Mouse (Mus musculus) heart, postnatal 0 days (tissue): ENCODE results near the gene Pcnx4. TPM values are rescaled to one million over a fixed set of nuclear protein-coding genes. Genes with fewer than 3 reads are reported as not detected.

Source experiments
- ATAC-seq: fragments of 200-750 bp; cut with Nextera tagmentation; 2 replicates; pipeline ENCODE4 v1.8.0; 2017; ENCODE audit warnings: low read depth, moderate number of reproducible peaks, moderate library complexity; ENCODE audit not compliant: insufficient read depth
- DNase-seq: peaks from one replicate; pipeline ENCODE4 v3.0.0-alpha.2; 2016; ENCODE audit warnings: low spot score
- H3K27ac ChIP-seq: fragments of 300-500 bp; sonication (generic); 2 replicates; pipeline ENCODE4 v1.5.1; 2014; ENCODE audit warnings: low read depth, mild to moderate bottlenecking
- H3K27me3 ChIP-seq: fragments of 300-500 bp; sonication (generic); 2 replicates; pipeline ENCODE4 v1.6.1; 2014; ENCODE audit warnings: low read length, mixed read lengths; ENCODE audit not compliant: control insufficient read depth, insufficient read depth
- H3K36me3 ChIP-seq: fragments of 300-500 bp; sonication (generic); replicated peaks from 2 replicates; pipeline ENCODE4 v1.6.1; 2014; ENCODE audit warnings: low read length, mixed read lengths; ENCODE audit not compliant: control insufficient read depth, insufficient read depth
- H3K4me1 ChIP-seq: fragments of 300-500 bp; sonication (generic); 2 replicates; pipeline ENCODE4 v1.6.1; 2014; ENCODE audit warnings: antibody characterized with exemption; ENCODE audit not compliant: control insufficient read depth, insufficient read depth
- H3K4me2 ChIP-seq: fragments of 300-500 bp; sonication (generic); 2 replicates; pipeline ENCODE4 v1.6.1; 2014; ENCODE audit warnings: low read depth, mild to moderate bottlenecking, low read length, moderate library complexity
- H3K4me3 ChIP-seq: fragments of 300-500 bp; sonication (generic); 2 replicates; pipeline ENCODE4 v1.5.1; 2014; ENCODE audit warnings: low read depth, low read length
- H3K9ac ChIP-seq: fragments of 300-500 bp; sonication (generic); replicated peaks from 2 replicates; pipeline ENCODE4 v1.6.1; 2014; ENCODE audit warnings: low read depth, low read length, mixed read lengths
- H3K9me3 ChIP-seq: fragments of 300-500 bp; sonication (generic); replicated peaks from 2 replicates; pipeline ENCODE4 v1.6.1; 2016; ENCODE audit warnings: low read length; ENCODE audit not compliant: control insufficient read depth
- CTCF ChIP-seq: IDR thresholded peaks from 2 replicates; pipeline ENCODE4 v1.5.1; 2016; ENCODE audit warnings: antibody characterized with exemption, control low read depth, low read depth
- EP300 ChIP-seq: IDR thresholded peaks from 2 replicates; pipeline ENCODE4 v1.6.1; 2016; ENCODE audit warnings: antibody characterized with exemption, low read depth
- WGBS: fragments of 180-500 bp; shearing (Covaris S2); extraction: QIAGEN DNeasy Blood & Tissue Kit; methylation state at CpG from one replicate; pipeline ENCODE4 v1.1.7; 2014; 5-methylcytosine and 5-hydroxymethylcytosine counted together
- polyA plus RNA-seq: library from polyadenylated mRNA; unstranded; fragments of >200 nt; fragmentation: Nextera tagmentation; extraction: Ambion mirVana; gene quantifications from 2 replicates; pipeline ENCODE4 v1.2.1, GENCODE M21; 2015
- total RNA-seq: library from RNA; depleted of rRNA; stranded (reverse); fragments of >200 nt; gene quantifications from 2 replicates; pipeline ENCODE4 v1.2.3, GENCODE M21; 2014; ENCODE audit warnings: low replicate concordance; rRNA removed

Gene Pcnx4
- 1.4 and 1.6 TPM in 2 replicates for total RNA-seq
- 3.4 and 3.7 TPM in 2 replicates for polyA plus RNA-seq

DNA sequence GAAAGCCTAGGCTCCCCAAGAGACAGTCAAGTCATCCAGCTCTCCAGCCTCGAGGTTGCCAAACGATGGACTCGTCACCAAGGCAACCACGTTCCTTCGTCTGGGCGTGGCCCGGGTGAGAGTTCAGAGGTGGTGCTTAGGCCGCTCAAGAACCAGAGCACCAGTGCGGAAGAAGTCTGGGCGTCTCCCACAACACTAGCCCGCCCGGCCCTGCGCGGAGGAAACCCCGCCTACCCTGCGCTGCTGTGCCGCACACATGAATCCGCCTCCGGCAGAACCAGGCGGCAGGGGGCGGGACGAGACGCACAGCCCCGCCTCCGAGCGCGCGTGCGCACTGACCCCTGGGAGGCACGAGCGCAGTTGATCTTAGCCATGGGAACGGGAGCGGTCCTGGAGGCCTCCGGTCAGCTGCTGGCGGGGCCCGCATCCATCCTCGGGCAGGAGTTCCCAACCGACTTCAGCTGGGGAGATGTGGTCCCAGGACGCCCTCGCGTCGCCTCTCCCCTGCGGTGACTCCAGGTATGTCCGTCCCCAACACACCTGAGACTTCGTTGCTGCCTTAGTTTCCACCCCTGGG is at the start of gene Pcnx4:
Gene Pcnx4 (plus strand): TSS at position 363 of the 577 bp plus-strand sequence.
- under 1% methylated on average over 45 of the region's 45 CpGs for WGBS
- DNase-seq (peak; percentile 97), ATAC-seq (peak; percentile 100)
- no peaks in the 10 kb centered on the region for H3K4me1 ChIP-seq
- no peaks in the 10 kb centered on the region for H3K27me3 ChIP-seq
- TF ChIP-seq CTCF (peak; percentile 49), EP300 (no peak)
- no peaks in the 10 kb centered on the region for H3K9me3 ChIP-seq
- peak within 1 kb of the TSS; percentile 56 for H3K9ac ChIP-seq
- H3K27ac ChIP-seq = 0 out of 2 replicates have a peak within 1 kb of the TSS, but pooled peaks have one; percentile 27
- no peaks in the 10 kb centered on the region for H3K36me3 ChIP-seq
- H3K4me3 ChIP-seq = peak within 1 kb of the TSS; percentile 75
- H3K4me2 ChIP-seq = peak within 1 kb of the TSS; percentile 87

DNA sequence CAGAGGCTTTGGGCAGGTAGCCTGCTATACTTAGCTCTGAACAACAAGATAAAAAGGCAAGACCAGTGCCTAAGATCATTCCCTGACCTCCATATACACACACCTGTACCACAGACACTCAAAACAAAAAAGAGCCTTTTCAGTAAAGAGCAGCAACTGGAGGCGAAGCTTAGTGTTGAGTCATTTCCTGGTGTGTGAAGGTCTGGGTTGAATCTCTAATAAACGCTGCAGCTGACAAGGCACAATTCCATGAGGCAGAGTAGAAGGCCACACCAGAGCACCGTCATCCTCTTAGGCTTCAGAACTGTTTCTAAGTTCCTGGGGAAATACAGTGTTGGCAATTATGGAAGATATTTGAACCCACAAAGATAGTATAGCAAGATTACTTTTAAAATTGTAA is 48.7 kb upstream of the Pcnx4 start:
- Histone ChIP-seq H3K27me3 (no peaks in the 10 kb centered on the region), H3K36me3 (no peaks in the 10 kb centered on the region), H3K9ac (no peak overlapping the region), H3K4me2 (no peak overlapping the region), H3K4me3 (no peak overlapping the region), H3K4me1 (no peaks in the 10 kb centered on the region), H3K9me3 (no peaks in the 10 kb centered on the region), H3K27ac (no peak overlapping the region)
- TF ChIP-seq CTCF = no peak
- TF ChIP-seq EP300 = no peak
- WGBS = 55% methylated on average over 3 of the region's 3 CpGs
- DNase-seq = no peak
- no peak for ATAC-seq

DNA sequence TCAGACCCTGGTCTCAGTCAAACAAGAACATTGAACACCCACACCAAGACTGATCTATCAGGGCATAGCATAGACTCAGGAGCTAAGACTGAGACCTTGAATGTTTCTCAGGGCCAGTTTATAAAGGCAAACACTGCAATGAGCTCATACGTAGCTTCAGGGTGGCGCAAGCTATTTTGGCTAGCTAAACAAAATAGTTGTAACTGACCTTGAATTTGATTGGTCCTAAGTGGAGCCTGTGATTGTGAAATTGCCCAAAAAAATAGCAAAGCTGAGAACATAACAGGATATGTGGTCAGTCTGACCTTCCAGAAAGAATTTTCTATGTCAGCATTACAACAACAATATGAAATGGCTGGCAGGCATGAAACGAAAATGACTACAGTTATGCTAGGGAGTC is 46.2 kb upstream of the Pcnx4 start:
- no peaks in the 10 kb centered on the region for H3K27me3 ChIP-seq
- H3K36me3 ChIP-seq = no peaks in the 10 kb centered on the region
- no peaks in the 10 kb centered on the region for H3K9me3 ChIP-seq
- H3K4me3 ChIP-seq = no peak overlapping the region
- no peak overlapping the region for H3K27ac ChIP-seq
- no peak for TF ChIP-seq CTCF
- TF ChIP-seq EP300 = no peak
- H3K4me1 ChIP-seq = no peaks in the 10 kb centered on the region
- no peak; the same call in 1 of the 2 replicates for ATAC-seq
- DNase-seq = peak; percentile 37
- H3K9ac ChIP-seq = no peak overlapping the region
- WGBS = 70% methylated on average over 3 of the region's 3 CpGs
- H3K4me2 ChIP-seq = no peak overlapping the region

DNA sequence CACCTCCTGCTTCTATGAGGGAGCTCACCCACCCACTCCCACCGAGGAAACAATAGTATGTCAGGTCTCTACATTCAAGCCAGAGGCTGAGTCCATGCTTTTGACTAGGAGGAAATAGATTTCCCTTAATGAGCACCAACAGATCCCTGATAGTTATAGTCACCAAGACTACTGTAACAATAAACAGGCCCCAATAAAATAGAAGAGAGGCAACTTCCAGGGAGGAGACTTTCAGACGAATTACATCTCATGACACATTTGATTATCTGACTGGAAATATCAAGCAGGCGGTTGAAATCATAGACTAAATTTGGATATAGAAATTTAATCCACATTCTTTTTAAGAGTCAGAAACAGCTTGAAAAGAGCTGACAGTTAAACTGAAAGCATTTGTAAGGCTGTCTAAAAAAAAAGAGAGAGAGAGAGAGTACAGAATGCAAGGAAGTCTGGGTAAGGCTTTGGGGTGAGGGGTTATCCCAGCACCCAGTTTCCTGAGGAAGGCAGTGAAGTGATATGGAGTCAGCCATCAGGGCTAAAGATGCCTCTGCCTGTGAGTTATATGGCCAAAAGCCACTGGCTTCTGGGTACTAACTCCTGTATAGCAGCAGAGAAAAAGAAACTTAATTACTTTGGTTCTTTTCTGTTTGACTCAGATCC is 45.0 kb upstream of the Pcnx4 start:
- H3K9me3 ChIP-seq = no peaks in the 10 kb centered on the region
- H3K36me3 ChIP-seq = no peaks in the 10 kb centered on the region
- ATAC-seq = 0 out of 2 replicates have a peak, but pooled peaks have one; percentile 33
- no peaks in the 10 kb centered on the region for H3K4me1 ChIP-seq
- no peak overlapping the region for H3K9ac ChIP-seq
- H3K27ac ChIP-seq = peak overlapping the region; percentile 17; the same call in 1 of the 2 replicates
- no peak overlapping the region for H3K4me2 ChIP-seq
- no peak for TF ChIP-seq EP300
- no peak for TF ChIP-seq CTCF
- DNase-seq = peak; percentile 37
- H3K4me3 ChIP-seq = no peak overlapping the region
- no peaks in the 10 kb centered on the region for H3K27me3 ChIP-seq
- WGBS = 36% methylated on average over 3 of the region's 3 CpGs

DNA sequence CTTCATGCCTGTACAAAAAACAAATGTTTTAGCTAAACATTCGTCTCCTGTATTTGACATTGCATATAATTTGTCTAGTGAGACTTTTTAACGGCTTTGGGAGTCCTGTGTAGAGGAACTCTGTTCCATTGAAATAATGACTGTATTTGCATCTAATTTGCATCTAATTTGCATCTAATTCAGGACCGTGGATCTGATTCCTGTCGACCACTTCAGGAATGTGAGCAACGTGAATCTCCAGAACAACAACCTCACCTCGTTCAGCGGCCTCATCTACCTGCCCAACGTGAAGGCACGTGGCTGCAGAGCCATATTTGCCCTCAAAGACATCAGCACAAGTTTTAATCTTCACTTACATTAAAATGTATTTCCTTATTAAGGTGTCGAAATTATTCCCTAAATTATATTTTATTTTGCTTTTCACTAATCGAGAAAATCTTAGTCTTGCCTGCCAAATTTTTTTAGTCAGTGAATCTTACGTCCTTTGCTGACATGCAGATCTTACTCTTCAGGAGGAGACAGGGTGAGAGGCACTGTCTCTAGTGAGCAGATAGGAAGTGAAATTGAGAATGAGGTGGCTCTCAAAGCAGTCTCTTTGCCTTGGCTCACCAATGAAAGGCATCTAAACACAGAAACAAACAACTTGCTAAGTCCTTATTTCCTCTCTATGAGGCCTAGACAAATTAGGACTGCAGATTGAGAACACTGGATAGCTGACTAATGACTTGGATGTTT is 39.1 kb upstream of the Pcnx4 start:
- H3K4me2 ChIP-seq = no peak overlapping the region

More for the DNA sequence above, 39.1 kb upstream of the Pcnx4 start:
- 67% methylated on average over 12 of the region's 12 CpGs for WGBS
- Histone ChIP-seq H3K4me3 (no peak overlapping the region), H3K9me3 (no peaks in the 10 kb centered on the region), H3K9ac (no peak overlapping the region), H3K4me1 (no peaks in the 10 kb centered on the region), H3K27me3 (no peaks in the 10 kb centered on the region), H3K27ac (no peak overlapping the region), H3K36me3 (no peaks in the 10 kb centered on the region)
- TF ChIP-seq EP300 (no peak), CTCF (no peak)
- ATAC-seq = no peak
- no peak for DNase-seq
